Comparison of ENCODE assay signal across 16 mouse cellular contexts in the genomic region with DNA sequence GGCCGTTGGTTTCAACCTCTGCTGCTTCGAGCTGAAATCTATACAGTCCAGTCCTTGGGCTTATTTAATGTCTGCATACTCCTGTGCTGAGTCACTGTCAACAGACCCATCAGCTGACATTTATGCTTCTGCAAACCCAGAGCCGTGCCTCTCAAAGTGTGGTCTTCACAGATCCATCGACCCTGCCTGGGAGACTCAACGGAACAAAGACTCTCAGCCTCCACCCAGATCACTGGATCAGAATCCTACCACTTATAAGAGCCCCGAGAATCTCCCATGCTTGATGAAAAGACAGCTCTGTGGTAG. TPM values are rescaled to one million over a fixed set of nuclear protein-coding genes. Genes with fewer than 3 reads are reported as not detected.
A peak's percentile ranks its signal among the peaks of the same experiment; 100 is the strongest.
DNase-seq lines count a peak whose midpoint lies in the region; ATAC-seq and TF ChIP-seq lines count a peak whose summit lies in the region.
"Had no signal": no experiment of that assay in that cellular context is flagged by ENCODE, and none has a peak within 500 bp of the region (broad histone marks: within the 10 kb centered on the region; RNA-seq: fewer than 3 reads in every experiment).

No protein-coding gene starts in this region.

- H3K9ac ChIP-seq in limb, embryonic 13.5 days = no peak overlapping the region

- H3K79me2 ChIP-seq in C2C12 (ENCODE audit: control insufficient read depth, insufficient read depth) = peaks cover 6% of the 10 kb centered on the region

- peaks cover 50% of the 10 kb centered on the region for H3K4me1 ChIP-seq in limb, embryonic 13.5 days

- 78% methylated on average over 6 of the region's 6 CpGs for WGBS in limb, embryonic 13.5 days

- no peaks in the 10 kb centered on the region for H3K27me3 ChIP-seq in C2C12 (ENCODE audit: control insufficient read depth, insufficient read depth, insufficient read length)
- H3K27me3 ChIP-seq in limb, embryonic 13.5 days = no peaks in the 10 kb centered on the region

- H3K27ac ChIP-seq in gastrocnemius, adult 2 months = peak overlapping the region; percentile 54
- peak overlapping the region; percentile 12 for H3K27ac ChIP-seq in layer of hippocampus, adult 2 months
- H3K27ac ChIP-seq in limb, embryonic 13.5 days = 0 out of 2 replicates have a peak overlapping the region, but pooled peaks have one; percentile 6

- intact Hi-C loops in gastrocnemius, adult 2 months (cut with DNase I) = no loop called here
- intact Hi-C loops in gastrocnemius, postnatal 14 days (cut with DNase I; ENCODE audit: low total_unique reads) = no loop called here

- no peak overlapping the region for H3K4me2 ChIP-seq in limb, embryonic 13.5 days (replicated peaks)

- H3K9me3 ChIP-seq in limb, embryonic 13.5 days = no peaks in the 10 kb centered on the region

- DNase-seq in gastrocnemius, adult 2 months = no peak
- no peak for DNase-seq in gastrocnemius, postnatal 14 days
- DNase-seq in layer of hippocampus, adult 2 months (ENCODE audit: low spot score in 2 of 2) = no peak
- no peak for DNase-seq in layer of hippocampus, adult 9-10 months (ENCODE audit: low spot score)
- DNase-seq in frontal cortex, postnatal 25 days (ENCODE audit: low spot score in 2 of 2) = no peak
- DNase-seq: right cerebral cortex, postnatal 14 days had no signal

- no peaks in the 10 kb centered on the region for H3K36me3 ChIP-seq in C2C12 (ENCODE audit: control insufficient read depth, insufficient read depth)
- no peaks in the 10 kb centered on the region for H3K36me3 ChIP-seq in limb, embryonic 13.5 days

- no peak for TF ChIP-seq CTCF in gastrocnemius, adult 2 months (IDR thresholded peaks at IDR 0.05)
- TF ChIP-seq CTCF in layer of hippocampus, adult 2 months (conservative IDR thresholded peaks at IDR 0.05) = no peak
- no peak for TF ChIP-seq CTCF in C2C12 (IDR thresholded peaks at IDR 0.05; ENCODE audit: control insufficient read depth, insufficient read depth, insufficient read length)

- no peak for ATAC-seq in limb, embryonic 13.5 days (ENCODE audit: low FRiP score, low read depth)
- no peak for ATAC-seq in cerebellum, adult (ENCODE audit: insufficient number of reproducible peaks, low FRiP score, low TSS enrichment)

- no peak overlapping the region for H3K4me3 ChIP-seq in gastrocnemius, adult 2 months
- H3K4me3 ChIP-seq in layer of hippocampus, adult 2 months = no peak overlapping the region
- no peak overlapping the region for H3K4me3 ChIP-seq in C2C12 (ENCODE audit: insufficient read depth, poor library complexity, severe bottlenecking)
- no peak overlapping the region for H3K4me3 ChIP-seq in limb, embryonic 13.5 days

- H3K79me3 ChIP-seq in C2C12 (ENCODE audit: low read depth) = no peaks in the 10 kb centered on the region

- H3ac ChIP-seq in C2C12 (ENCODE audit: control insufficient read depth, insufficient read length, low read depth) = no peak overlapping the region

TF ChIP-seq in C2C12, 6 proteins besides CTCF, POLR2A, EP300 and RAD21:
- peak; percentile 11 for TF ChIP-seq FOSL1 (IDR thresholded peaks at IDR 0.05; ENCODE audit: insufficient read depth, low read length, poor library complexity, severe bottlenecking)
- TF ChIP-seq MYOD1 (IDR thresholded peaks at IDR 0.05; ENCODE audit: control insufficient read depth, insufficient read length, low read depth) = no peak
- TF ChIP-seq CEBPB (IDR thresholded peaks at IDR 0.05; ENCODE audit: low read depth) = no peak
- peak; percentile 55 for TF ChIP-seq USF1 (IDR thresholded peaks at IDR 0.05; ENCODE audit: low read depth)
- TF ChIP-seq MAX (IDR thresholded peaks at IDR 0.05) = peak; percentile 66
- TF ChIP-seq MYOG (IDR thresholded peaks at IDR 0.05; ENCODE audit: control insufficient read depth, extremely low read depth, insufficient read length) = no peak
TF ChIP-seq in C2C12: peak in this region for 3.

RNA-seq across cellular contexts. Expression of gene Tex44, which starts 11.8 kb away (rescaled TPM):
- not detected for total RNA-seq in gastrocnemius, adult 2 months (2021)
- total RNA-seq in gastrocnemius, postnatal 14 days (2021) = not detected
- not detected for total RNA-seq in layer of hippocampus, adult 2 months (2021)
- polyA plus RNA-seq in C2C12 (2012; fragmentation: generic; extraction: Trizol) = not detected
- not detected in 2 replicates for polyA plus RNA-seq in limb, embryonic 13.5 days (2015; fragmentation: Nextera tagmentation; extraction: Ambion mirVana)
- total RNA-seq: common myeloid progenitor, adult 5-6 weeks; heart, adult 8-10 months; left cerebral cortex, postnatal 10 days; megakaryocyte, adult 5-6 weeks had no signal
- polyA plus RNA-seq: neural tube, embryonic 14.5 days; stomach, embryonic 14.5 days; urinary bladder, adult 2 months had no signal

RNA-seq across cellular contexts. Expression of gene Nmur1, which starts 11.9 kb away (rescaled TPM):
- not detected for total RNA-seq in gastrocnemius, adult 2 months (2021)
- not detected for total RNA-seq in gastrocnemius, postnatal 14 days (2021)
- total RNA-seq in layer of hippocampus, adult 2 months (2021) = not detected
- polyA plus RNA-seq in C2C12 (2012; fragmentation: generic; extraction: Trizol) = 0.02 TPM
- not detected in 2 replicates for polyA plus RNA-seq in limb, embryonic 13.5 days (2015; fragmentation: Nextera tagmentation; extraction: Ambion mirVana)
- total RNA-seq: common myeloid progenitor, adult 5-6 weeks; heart, adult 8-10 months; megakaryocyte, adult 5-6 weeks had no signal
- polyA plus RNA-seq: neural tube, embryonic 14.5 days; stomach, embryonic 14.5 days had no signal
